Mouse (Mus musculus) lung, postnatal 36 days (tissue): ENCODE results near the gene Vgll4.

Source experiments
- DNase-seq: peaks from one replicate; pipeline ENCODE4 v3.0.0; 2022; ENCODE audit warnings: mixed read lengths

Vgll4 gene

GRCm38 (mm10) chr6:114917129-114917528, 52.7 kb downstream of the Vgll4 start:
- DNase-seq, result no peak

- DNase-seq, result peak; percentile 71
These were observed 53.1 kb downstream of the Vgll4 start for GRCm38 (mm10) chr6:114916715-114916992.

GRCm38 (mm10) chr6:114915915-114916714, 53.7 kb downstream of the Vgll4 start:
- no peak for DNase-seq

GRCm38 (mm10) chr6:114914041-114914716, 55.6 kb downstream of the Vgll4 start:
- peak; percentile 47 for DNase-seq

- DNase-seq, result no peak
These were observed 56.7 kb downstream of the Vgll4 start for GRCm38 (mm10) chr6:114913142-114913541.

GRCm38 (mm10) chr6:114911540-114911939, 58.3 kb downstream of the Vgll4 start:
- DNase-seq, result peak; percentile 41

- DNase-seq, result no peak
These were observed 60.0 kb downstream of the Vgll4 start for GRCm38 (mm10) chr6:114909801-114910200.

- no peak for DNase-seq
These were observed 62.3 kb downstream of the Vgll4 start for GRCm38 (mm10) chr6:114907459-114907858.

GRCm38 (mm10) chr6:114906209-114906608, 63.6 kb downstream of the Vgll4 start:
- DNase-seq, result no peak

- DNase-seq, result no peak
These were observed 64.4 kb downstream of the Vgll4 start for GRCm38 (mm10) chr6:114905253-114906028.

- no peak for DNase-seq
These were observed 65.0 kb downstream of the Vgll4 start for GRCm38 (mm10) chr6:114904818-114905217.

- no peak for DNase-seq
These were observed 65.6 kb downstream of the Vgll4 start for GRCm38 (mm10) chr6:114904233-114904632.

- no peak for DNase-seq
These were observed 67.9 kb downstream of the Vgll4 start for GRCm38 (mm10) chr6:114901921-114902320.

GRCm38 (mm10) chr6:114901321-114901824, 68.4 kb downstream of the Vgll4 start:
- DNase-seq, result peak; percentile 87

GRCm38 (mm10) chr6:114900194-114900593, 69.6 kb downstream of the Vgll4 start:
- no peak for DNase-seq

- DNase-seq, result no peak
These were observed 70.1 kb downstream of the Vgll4 start for GRCm38 (mm10) chr6:114899652-114900051.

GRCm38 (mm10) chr6:114898949-114899348, 70.8 kb downstream of the Vgll4 start:
- DNase-seq, result no peak

GRCm38 (mm10) chr6:114896281-114896680, 73.5 kb downstream of the Vgll4 start:
- DNase-seq, result no peak

- DNase-seq, result no peak
These were observed 74.6 kb downstream of the Vgll4 start for GRCm38 (mm10) chr6:114895191-114895590.

- no peak for DNase-seq
These were observed 75.2 kb downstream of the Vgll4 start for GRCm38 (mm10) chr6:114894548-114895106.

- peak; percentile 94 for DNase-seq
These were observed 76.2 kb downstream of the Vgll4 start for GRCm38 (mm10) chr6:114893427-114894209.

- DNase-seq, result no peak
These were observed 77.4 kb downstream of the Vgll4 start for GRCm38 (mm10) chr6:114892363-114892762.
